Mouse (Mus musculus) thymus, adult 18-20 months (tissue): ENCODE measurements around the gene Ugt2b5.
"Not testable (repeated sequence)": the region's sequence is repeated elsewhere in the genome, so short reads cannot be mapped to it uniquely, and the experiment has no call there.

Source experiments
- DNase-seq, 2 experiments: peaks; one replicate each; pipeline ENCODE4 v3.0.0; 2022; ENCODE audit warnings: mixed read lengths in 2 of 2

Gene Ugt2b5

DNA sequence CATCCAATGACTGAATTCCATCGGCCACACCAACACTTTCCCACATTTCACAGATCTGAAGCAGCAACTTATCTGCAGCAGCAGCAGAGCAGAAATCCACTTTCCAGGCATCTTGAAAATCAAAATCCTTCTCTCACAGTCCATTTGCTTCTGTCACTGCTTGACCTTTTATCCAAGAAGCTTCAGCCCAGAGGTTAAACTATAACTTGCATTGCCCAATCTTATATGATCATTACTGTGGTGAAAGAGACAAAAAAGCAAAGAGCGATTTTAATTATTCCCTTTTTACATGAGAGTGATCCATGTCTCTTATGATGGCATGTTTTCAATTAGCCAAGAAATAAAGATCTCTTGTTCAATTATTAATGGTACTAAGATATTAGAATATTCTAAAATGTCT is at the start of gene Ugt2b5:
Gene Ugt2b5 (minus strand): TSS at position 123 of the 400 bp plus-strand sequence.
- DNase-seq, result not testable (repeated sequence)

DNA sequence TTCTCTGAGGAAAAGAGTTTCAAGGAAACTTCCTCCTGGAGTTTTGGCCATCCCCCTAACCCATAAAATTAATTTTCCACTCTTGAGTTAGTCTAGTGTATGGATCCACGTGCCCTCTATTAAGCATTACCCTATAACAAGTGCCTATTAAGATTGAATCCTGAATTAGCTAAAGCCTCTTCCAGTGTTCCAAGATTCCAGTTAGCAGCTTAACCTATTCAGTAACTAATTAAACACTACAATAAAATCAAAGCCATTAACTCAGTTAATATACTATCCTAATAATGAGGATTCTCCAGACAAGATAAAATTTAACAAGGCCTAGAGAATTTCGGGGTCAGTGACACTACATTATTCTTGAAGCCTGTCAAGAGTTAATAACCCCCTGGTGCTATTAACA is 35.7 kb upstream of the Ugt2b5 start:
- DNase-seq, result not testable (repeated sequence)

DNA sequence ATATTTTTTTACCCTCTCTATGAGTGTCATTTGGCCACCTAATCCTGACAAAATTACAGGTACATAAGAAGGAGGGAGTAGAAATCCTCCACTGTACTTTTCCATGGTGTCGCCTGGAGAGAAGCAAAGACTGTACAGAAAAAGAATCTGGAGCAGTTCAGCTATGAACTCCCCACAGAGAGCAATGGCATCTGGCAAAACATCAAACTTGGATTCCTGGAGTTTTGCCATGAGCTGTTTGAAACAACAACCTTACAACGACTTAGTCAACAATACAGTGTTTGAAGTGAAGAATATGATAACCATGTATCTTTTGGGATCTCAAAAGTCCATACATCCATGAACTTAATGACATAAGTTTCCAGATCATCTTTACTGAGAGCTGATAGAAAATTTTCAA is 34.6 kb upstream of the Ugt2b5 start:
- no peak for DNase-seq

DNA sequence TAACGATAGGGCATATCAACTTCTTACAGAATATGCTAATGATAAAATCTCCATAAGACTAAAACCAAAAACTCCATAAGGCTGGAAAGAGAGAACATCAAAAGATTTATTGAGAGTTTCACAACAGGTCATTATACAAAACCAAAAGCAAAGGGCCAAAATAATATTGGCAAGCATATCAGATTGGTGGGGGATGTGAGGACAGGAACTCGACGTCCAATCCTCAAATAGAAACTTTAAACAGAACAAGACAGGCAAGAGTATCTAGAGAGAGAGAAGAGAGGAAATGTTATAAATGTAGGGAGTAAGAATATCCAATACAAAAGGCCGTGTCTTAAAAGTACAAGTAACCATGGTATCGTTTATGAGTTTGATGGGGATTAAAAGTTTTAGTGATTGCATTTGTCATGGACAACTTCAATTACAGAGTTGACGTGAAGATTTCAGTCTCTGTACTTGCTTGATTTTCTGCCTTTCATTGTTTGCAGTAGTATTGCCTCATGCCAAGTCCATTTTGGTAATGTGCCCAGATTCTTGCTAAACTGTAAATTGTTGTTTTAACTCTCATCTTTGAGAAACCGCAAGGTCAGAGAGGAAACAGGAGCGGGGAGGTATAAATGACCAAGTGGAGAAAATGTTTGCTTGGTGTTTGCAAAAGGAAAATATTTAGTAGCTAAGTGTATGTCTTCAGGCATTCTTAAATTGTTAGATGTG is 7.8 kb upstream of the Ugt2b5 start:
- no peak for DNase-seq

DNA sequence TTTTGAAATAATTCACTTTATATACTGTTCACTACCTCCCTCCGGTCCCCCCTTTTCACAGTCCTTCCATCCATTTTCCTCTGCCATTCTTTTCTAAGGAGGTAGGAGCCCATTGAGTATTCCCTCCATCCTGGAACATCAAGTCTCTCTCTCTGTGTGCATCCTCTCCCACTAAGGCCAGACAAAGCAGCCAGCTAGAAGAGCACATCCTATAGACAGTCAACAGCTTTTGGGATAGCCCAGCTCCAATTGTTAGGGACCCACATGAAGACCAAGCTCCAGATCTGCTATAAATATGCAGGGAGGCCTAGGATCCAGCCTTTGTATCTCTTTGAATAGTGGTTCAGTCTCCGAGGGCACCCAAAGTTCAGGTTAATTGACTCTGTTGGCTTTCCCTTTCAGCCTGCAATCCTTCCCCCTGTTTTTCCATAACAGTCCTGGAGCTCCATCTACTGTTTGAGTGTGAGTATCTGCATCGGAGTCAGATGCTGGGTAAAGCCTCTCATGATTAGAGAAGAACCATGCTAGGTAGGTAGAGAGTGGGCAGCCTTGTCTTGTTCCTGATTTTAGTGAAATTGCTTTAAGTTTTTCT is 2.8 kb upstream of the Ugt2b5 start:
- DNase-seq, result no peak

DNA sequence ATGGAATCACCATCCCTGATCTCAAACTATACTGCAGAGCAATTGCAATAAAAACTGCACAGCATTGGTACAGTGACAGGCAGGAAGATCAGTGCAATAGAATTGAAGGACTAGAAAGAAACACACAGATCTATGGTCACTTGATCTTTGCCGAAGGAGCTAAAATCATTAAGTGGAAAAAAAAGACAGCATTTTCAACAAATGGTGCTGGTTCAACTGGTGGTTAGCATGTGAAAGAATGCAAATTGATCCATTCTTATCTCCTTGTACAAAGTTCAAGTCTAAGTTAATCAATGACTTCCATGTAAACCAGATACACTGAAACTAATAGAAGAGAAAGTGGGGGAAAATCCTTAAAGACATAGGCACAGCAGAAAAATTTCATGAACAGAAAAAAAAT is 36.4 kb downstream of the Ugt2b5 start:
- not testable (repeated sequence) for DNase-seq

DNA sequence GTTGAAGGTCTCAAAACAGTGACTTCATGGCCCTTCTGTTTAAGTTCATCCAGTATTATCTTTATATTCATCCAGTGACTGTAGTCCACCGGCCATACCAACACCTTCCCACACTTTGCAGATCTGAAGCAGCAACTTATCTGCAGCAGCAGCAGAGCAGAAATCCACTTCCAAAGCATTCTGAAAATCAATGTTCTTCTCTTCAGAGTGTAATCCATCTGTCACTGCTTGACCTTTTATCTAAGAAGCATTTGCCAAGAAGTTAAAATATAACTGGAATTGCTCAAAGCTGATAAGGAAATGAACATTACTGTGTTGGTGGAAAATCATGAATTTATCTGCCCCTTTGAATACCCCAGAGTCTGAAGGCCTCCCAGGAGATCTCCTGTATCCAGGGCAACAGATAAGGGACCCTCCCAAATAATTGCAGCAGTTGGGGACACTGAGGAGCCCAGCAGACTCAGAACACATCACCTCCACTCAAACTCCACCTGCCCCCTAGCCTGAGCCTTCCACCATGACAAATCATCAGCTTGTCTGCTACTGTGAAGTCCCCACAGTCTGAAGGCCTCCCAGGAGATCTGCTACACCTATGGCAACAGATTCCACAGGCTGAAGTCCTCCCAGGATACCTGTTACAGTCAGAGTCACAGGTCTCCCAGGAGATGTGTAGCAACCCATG is 47.6 kb downstream of the Ugt2b5 start, which contains the start of gene Ugt2b36:
Gene Ugt2b36 (minus strand): TSS at position 210 of the 682 bp plus-strand sequence.
- DNase-seq, result no peak

DNA sequence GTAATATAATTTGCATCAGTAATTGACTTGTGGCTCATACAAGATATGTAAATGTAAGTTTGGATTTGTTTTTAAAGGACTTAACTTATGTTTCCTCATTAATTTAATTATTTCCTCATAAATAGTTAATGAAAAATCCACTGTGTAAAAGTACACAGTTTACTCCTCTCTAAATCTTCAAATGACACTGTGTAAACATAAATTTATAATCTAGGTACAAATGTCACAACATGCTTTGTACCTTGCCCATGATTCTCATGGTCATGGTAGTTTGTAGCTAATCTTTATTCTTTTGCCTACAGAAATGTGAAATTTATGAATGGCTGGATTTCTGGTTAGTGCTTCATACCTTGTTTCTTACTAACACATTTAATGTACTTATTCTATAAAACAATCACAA is 49.0 kb downstream of the Ugt2b5 start:
- DNase-seq, result no peak

DNA sequence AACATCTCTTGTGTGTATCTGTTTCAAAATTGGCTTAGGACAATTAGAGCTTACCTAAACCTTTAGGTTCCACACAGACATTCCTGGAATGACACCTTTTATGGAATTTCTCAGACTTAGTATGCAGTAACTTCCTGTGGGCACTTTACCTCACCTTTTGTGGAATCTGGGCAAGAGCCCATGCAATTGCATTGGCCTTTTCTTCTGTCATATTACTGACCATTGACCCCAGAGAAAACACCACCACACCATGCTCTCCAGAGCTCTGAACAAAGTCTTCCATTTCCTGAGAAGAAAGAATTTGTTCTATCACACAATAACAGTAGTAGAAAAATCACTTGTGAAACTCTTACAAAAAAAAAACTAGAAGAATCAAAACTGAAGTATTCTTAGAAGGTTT is 50.9 kb downstream of the Ugt2b5 start:
- no peak for DNase-seq

DNA sequence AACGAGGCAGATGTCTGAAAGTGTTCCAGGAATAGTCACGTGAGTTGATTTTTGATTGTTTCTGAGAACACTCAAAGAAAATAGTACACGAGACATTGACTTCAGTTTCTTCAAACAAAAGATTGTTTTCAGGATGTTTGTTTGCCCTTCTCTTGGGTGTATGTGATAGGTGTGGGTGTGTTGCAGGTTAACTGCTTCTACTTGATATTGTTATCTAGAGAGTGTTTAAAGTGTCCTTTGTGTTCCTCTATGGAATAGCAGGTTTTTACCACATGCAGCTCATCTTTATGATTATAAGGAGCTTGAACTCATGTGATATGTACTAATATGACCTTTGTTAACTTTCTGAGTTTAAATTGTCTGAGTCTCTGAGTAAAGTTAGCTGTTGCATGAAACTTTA is 53.8 kb downstream of the Ugt2b5 start:
- DNase-seq, result no peak
